Mouse (Mus musculus): ENCODE data around the gene 1700057G04Rik.
"Not testable (repeated sequence)": the region's sequence is repeated elsewhere in the genome, so short reads cannot be mapped to it uniquely, and the experiment has no call there.

1700057G04Rik gene

DNA sequence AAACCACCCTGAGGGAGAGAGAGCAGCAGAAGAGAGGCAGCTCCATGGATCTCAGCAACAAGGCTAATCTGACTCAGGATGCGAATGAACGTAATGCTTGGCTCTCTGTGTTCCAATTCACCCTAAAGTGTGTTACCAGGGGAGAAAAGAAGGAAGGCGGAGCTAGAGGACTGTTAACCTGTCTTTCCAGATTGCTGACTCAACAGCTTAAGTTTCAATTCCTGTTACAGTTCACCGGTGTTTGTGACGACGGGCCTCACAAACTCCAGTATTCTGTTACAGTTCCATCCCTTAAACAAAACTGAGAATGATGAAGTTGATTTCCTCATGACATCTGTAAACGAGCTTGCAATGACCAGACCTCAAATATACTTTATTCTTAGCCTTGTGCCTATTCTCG, 4.1 kb upstream of the 1700057G04Rik start:
- DNase-seq (ENCODE audit: low read depth, low spot score) = no peak

DNA sequence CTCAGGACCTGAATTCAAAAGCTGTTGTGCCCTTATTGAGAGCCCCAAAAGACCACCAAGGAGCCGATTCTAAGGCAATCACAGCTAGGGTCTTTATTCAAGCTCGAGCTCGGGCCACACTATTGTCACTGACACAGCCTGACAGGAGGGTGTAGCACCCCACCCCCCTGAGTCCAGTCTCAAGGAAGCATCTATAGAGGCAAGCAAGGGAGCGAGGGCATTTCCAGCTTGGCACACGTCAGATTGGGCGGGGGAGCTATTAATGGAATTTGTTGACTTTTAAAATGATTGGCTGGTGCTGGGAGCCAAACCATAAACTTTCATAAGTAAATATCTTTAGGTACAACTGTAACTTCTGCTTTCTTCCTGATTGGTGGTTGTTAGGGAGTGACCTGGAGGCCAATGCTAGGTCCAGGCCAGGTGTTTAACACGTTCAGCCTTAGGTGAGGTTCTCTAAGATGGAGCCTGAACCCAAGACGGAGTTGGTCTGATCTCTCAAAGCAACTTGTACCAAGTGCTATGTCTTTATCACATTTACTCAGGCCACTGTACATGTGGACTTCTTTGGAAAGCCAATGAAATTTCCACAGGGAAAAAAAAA, 3.5 kb upstream of the 1700057G04Rik start:
- no peak for DNase-seq (ENCODE audit: low read depth, low spot score)

DNA sequence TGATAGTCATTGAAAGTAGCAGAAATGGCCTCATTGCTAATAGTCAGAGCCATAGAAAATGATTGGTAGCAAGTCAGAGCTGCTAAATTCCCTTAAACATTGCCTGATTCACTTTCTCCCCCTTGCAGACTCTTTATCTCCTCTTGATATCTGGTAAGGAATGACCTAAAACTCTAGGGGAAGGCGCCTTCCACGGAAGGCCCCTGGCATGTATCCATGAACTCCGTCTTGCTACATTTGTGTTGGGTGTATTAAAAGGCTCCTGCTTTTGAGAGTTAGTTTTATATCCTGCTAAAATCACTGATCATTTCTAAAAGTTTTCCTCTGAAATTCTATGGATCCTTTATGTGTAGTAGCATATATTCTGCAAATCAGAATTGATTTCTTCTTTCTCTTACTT, 7.6 kb downstream of the 1700057G04Rik start:
- no peak for DNase-seq (ENCODE audit: low read depth, low spot score)

DNA sequence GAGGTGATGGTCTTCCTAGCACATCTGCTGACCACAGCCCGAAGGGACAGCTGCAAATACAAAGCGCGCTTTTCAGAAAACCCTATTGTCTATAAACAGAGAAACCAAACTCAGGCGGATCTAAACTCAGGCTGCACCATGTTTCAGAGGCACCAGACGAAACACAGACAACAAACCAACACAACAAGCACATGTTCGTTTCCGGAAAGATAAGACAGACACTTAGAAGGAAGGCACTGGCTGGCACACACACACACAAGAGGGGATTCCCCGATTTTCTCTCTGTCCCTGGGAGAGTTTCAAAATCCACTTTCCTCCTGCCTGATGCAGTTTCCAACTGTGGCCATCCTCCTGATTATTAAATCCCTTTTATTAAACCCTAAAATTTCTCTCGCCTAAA, 16.8 kb downstream of the 1700057G04Rik start:
- not testable (repeated sequence) for DNase-seq (ENCODE audit: low read depth, low spot score)

DNA sequence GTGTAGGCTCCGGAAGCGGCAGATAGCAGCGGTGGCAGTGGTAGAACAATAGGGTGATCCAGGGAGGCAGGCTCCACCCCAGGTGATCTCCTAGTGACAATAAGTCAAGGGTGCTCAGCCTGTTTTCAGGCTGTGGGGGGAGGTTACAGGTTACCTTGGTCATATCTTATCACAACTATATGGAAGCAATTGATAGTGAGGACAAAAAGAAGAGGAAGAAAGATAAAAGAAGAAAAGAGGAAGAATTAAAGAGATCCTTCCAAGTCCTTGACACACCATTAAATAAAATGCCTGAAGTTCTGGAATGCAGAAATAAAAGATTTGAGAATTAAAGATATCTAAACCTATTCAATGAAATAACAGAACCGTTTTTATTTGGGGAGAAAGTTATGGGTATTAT, 17.6 kb downstream of the 1700057G04Rik start:
- DNase-seq (ENCODE audit: low read depth, low spot score) = no peak

DNA sequence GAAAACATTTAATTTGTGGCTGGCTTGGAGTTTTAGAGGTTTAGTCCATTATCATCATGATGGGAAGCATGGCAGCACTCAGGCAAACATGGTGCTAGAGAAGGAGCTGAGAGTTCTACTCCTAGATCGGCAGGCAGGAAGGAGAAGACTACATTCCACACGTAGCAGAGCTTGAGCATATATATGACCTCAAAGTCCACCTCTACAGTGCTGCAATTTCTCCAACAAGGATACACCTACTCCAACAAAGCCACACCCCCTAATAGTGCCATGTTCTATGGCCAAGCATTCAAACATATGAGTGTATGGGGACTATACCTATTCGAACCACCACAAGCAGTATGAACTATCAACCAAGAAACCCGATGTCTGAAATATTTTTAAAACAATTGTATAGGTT, 22.2 kb downstream of the 1700057G04Rik start:
- no peak for DNase-seq (ENCODE audit: low read depth, low spot score)

DNA sequence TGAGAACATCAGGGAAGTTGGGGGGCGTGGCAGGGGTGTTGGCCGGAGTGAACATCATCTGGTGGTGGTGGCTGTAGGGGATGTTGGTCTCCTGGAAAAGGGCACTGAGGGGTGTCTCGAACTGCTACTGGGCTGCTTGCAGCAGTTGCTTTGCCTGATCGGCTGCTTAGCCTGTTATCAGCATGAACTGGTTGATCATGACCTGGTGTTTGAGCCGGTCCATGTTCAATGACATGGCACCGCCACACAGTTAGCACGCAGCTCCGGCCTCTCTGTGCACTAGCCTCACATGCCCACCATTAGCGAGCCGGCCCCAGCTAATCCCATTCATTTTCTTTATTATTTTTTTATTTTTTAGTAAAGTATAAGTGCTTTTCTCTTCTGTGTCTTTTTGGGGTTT, 25.7 kb downstream of the 1700057G04Rik start:
- no peak for DNase-seq (ENCODE audit: low read depth, low spot score)

DNA sequence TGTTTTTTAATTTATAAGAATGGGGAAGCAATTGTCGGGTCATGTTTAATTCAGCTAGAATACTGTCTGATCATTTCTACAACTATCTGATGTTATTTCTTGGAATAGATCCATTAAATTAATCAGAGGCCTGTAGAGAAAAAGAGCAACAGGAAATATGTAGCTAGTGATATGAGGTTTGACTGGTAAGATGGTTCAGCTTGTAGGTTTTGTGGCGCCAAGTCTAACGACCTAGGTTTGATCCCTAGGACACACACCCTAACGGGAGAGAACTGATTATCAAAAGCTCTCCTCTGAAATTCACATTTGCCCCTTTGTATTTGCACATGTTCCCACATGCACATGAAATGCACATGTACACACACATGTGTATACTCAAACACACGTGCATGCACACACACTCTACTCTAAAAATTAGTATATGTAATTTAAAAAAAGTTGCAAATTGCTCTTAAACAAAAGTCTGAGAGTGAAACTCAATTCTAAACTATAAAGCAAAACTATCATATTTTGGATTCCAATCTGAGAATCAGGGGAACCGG, 26.2 kb downstream of the 1700057G04Rik start:
- no peak for DNase-seq (ENCODE audit: low read depth, low spot score)

DNA sequence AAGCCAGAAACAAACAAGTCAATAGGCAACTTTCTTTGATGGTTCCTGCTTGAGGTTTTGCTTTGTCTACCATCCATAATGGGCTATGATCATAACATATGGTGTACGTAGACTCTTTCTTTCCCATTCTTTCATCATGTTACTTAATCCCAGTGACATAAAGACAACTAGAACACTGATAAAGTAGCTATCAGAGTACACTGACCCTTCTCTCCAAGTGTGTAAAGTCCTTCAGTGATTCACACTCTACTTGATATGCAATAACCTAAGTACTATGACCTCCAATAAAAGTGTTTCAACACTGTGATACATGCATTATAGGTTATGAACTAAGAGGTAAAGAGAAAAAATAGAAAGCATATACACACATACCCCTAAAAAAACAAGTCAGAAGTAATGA, 27.9 kb downstream of the 1700057G04Rik start:
- no peak for DNase-seq (ENCODE audit: low read depth, low spot score)

DNA sequence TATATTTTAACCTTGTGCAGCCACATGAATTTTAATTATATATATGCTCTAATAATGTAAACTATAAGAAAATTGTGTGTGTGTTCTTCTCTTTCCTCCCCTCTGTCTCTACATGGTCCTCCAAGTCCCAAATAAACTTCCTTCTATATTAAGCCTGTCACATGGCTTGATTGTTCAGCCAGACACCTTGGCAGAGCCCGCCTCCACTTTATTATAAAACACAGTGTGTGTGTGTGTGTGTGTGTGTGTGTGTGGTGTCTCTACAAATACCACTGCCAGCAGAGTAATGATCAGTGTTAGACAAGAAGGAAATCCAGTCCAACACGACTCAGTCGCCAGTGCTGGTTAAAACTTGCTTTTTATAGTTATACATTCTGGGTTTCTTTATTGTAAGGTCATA, 28.5 kb downstream of the 1700057G04Rik start:
- DNase-seq (ENCODE audit: low read depth, low spot score) = no peak

DNA sequence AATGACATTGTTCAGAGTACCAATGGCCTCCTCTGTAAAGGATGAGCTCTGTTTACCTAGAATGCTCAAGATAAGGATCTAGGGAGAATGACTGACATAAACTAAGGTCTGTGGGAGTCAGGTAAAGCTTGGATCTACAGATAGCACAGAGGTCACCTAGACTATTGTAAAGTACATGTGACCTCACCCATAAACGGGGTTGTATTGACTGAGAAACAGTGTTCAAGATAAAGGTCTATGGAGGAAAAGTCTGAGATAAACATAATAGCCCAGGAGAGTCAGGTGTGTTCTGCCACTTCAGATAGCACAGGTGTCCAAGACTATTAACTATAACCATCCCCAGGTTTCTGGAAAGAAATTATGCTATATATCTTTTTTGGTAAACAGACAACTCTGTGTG, 29.8 kb downstream of the 1700057G04Rik start:
- DNase-seq (ENCODE audit: low read depth, low spot score) = no peak

DNA sequence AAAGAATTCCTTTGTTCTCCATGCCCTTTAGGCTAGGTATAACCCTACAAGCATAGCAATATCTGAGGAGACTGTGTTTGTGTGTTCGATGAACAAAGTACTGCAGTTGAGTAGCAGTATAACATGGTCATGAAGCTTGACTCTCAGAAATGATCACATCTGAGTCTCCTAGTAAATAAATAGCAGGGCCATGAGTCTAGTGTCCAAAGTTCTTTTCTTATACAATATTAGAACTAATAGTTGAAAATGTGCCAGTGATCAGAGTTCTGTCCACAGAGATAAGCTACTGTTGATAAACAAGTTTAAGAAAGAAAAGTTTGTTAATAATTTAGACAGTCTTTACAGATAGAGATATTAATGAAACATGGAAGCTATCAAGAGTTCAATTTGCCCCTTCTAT, 42.7 kb downstream of the 1700057G04Rik start:
- DNase-seq (ENCODE audit: low read depth, low spot score) = no peak

DNA sequence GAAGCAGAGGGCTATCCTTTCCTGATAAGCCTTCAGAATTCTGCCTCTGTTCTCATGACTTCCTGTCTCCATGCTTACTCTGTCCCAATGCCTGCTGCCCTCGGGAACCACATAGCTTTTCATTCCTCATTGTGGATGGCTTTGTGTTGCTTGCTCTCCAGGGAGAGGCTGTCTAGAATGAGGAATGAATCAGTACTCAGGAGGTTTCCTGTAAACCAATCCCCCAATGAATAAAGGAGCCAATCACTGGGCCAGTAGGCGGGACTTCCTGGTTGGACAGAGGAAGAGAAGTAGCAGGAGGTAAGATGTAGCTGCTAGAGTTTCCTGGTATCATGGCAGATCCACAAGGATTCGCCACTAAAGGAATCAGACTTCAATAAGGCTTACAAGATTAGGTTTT, 44.1 kb downstream of the 1700057G04Rik start:
- no peak for DNase-seq (ENCODE audit: low read depth, low spot score)

DNA sequence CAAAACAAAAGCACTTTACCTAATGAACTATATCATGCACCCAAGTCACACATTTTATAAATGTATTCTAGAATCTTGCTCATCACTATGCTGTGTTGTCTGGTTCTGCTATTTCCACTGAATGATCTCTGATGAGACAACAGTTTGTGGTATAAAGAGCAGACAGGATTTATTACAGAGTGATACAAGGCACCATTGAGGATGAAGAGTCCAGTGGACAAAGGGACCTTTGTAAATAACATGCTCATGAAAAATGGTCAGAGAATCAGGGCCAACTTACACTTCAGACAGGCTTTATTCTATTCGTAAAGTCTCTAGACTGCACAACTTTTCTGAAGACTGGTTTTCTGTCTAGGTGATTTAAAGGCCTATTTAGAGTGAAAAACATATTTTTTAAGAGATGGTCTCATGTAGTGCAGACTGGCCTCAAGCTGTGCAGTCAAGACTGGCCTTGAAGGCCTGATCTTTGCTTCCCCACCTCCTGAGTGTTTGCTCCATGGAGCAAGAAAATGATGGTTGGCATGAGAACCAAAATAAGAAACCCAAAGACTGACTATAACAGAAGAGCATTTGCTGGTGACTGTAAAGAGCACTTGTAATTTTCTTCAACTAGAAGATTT, 51.6 kb downstream of the 1700057G04Rik start:
- no peak for DNase-seq (ENCODE audit: low read depth, low spot score)

DNA sequence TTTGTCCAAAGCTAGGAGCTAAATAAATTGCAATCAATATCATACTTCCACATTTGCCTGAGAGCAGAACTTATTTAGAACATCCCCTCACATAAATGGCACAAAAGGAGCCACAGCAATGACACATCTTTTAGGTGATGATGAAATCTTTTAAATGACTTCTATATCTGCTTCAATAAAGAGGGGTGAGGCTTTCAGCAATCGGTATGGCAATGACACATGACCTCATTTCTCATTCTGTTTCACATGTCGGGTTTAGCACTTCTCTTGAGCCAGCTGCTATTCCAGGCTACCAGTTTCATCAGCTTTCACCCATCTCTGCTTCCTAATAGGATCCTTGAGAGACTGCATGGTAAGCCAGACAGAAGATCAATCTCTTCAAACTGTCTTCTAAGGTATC, 54.3 kb downstream of the 1700057G04Rik start:
- no peak for DNase-seq (ENCODE audit: low read depth, low spot score)

DNA sequence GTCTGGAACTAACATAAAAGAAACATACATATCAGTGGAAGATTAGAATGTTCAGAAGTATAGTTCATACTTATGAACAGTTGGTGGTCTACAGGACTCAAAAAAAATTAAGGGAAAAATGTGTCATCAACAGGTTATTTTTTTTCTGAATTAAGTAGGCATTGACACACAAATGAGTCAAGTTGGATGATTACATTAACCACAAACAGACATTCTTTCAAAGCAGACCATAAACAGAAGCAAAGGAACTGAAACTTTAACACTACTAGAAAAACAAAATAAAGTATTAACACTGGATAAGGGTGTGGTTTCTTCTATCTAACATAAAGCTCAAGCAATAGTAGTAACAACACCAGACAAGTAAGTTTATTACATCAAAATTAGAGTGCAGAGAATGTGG, 59.7 kb downstream of the 1700057G04Rik start:
- DNase-seq (ENCODE audit: low read depth, low spot score) = no peak

DNA sequence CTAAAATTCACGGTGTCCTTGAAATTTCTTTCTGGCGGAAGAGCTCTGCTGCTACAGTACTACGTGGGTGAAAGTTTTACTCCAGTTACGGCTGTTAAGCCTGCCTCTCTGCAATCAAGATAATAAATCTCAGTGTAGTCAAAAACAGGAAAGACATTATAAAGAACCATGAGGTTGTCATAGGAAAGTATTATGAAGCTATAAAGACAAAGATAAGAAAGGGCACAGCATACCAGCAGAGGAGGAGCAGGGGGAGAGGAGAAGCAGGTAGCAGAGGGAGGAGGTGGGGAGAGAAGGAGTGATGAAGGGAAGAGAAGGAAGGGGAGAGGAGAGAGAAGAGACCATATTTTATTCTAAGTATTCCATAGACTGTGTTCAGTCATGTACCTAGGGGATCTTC, 64.7 kb downstream of the 1700057G04Rik start:
- no peak for DNase-seq (ENCODE audit: low read depth, low spot score)

DNA sequence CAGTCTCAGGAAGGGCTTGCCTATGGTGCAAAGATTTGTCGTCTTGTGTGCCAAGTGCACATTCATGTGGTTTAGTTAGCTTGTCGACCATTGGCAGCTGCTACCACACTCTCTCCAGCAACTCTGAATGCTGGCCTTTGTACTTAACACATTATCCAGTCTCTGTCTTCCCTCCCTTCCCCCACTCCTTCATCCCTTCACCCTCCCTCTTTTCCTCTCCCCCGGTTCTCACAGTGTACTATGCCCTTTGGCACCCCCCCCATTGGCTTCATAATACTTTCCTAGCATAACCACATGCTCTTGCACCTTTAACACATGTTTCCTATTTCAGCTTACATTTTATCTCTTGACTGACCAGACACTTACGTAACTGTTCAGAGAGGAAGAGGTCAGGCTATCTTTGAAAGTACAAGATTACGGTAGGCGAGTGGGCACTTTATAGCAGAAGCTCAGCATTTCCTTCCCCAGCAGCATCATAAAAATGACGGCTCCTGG, 65.6 kb downstream of the 1700057G04Rik start:
- DNase-seq (ENCODE audit: low read depth, low spot score) = no peak

DNA sequence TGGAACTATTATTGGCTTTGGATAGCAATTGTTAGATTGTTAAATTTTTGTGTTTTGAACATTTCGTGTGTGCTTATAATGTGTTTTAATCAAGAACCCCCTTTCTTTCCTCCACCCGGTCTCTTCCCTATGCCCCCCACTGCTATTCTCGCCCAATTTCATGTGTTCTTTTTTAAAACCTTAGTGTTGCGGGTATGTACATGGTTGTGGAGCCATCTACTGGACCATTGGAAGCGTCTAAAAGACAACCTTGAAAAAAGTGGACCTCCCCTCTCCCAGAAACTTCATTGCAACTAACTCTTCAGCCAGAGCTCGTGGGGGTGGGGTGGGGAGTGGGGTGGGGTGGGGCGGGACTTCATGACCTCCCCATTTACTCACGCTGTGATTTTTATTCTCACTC, 66.2 kb downstream of the 1700057G04Rik start:
- DNase-seq (ENCODE audit: low read depth, low spot score) = no peak

DNA sequence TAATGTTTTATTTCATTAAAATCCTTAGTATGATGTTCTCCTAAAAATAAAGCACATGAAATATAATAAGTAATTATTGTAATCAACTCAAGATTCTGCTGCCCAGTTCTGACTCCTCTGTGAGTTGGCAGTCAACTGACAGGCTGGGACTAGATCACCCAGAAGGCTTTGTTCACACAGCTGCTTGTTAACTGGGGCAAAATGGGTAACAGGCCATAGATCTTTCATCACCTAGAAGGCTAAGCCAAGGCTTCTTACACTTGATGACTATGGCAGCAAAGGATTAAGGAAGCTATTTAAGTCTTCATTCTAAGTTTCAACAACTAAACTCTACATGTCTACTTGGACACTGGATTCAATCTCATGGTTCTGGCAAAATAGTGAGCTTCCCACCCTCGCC, 68.8 kb downstream of the 1700057G04Rik start:
- DNase-seq (ENCODE audit: low read depth, low spot score) = no peak

DNA sequence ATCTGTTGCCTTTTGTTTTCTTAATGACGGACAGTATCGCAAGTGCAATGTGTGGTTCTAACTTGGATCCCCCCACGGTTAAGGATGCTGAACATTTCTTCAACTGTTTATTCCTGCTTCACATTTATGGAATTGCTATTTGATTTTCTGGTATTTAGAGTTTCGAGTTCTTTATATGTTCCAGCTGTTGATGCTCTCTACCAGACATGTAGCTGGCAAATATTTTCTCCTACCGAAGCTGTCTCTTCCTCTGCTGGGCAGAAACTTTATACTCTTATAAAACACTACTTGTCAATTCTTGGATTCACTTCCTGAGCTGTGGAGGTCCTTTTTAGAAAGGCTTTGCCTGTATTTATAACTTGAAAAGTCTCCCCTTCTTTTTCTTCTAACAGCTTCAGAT, 70.1 kb downstream of the 1700057G04Rik start:
- no peak for DNase-seq (ENCODE audit: low read depth, low spot score)

DNA sequence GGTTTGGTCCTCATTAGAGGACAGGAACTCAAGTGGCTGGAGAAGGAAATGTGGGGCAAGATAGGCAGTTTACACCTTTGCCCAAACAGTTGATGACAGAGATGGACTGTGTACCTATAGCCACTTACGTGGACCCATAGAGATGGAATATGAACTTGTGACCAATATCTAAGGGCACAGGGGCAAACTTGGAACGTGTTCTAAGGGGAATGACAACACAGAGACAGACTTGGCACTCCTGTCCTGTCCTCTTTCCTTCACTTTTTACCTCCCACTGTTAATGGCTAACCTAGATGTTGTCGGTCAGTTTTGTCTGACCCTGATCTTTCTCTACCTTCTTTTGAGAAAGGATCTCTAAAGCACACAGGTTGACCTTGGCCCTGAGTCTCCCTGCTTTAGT, 74.2 kb downstream of the 1700057G04Rik start:
- DNase-seq (ENCODE audit: low read depth, low spot score) = no peak

DNA sequence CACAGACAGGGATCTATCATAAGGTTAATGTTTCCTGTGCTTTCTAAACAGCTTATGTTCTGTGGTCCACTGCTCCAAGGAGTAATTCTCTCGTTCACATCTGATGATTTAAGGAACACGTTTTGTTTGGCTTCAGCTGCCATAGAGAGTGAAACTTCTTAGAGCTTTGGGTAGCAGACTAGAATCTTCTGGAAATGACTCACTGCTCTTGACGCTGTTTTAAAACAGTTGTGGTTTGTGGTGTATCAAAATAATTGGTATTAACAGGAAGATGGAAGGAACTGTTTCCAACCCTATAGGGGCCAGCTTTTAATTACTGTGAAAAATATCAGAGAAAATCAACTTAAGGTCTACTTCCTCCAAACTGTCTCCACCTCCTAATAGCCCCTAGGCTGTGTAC, 75.2 kb downstream of the 1700057G04Rik start:
- no peak for DNase-seq (ENCODE audit: low read depth, low spot score)

All from forelimb bud, embryonic 11.5 days (tissue).